Comparison of ENCODE assay signal across 8 mouse cellular contexts in genomic region chr17:24533099-24533992, GRCm38 (mm10). TPM values are rescaled to one million over a fixed set of nuclear protein-coding genes. Genes with fewer than 3 reads are reported as not detected.
DNase-seq lines count a peak whose midpoint lies in the region; ATAC-seq lines count a peak whose summit lies in the region.

No protein-coding gene starts in this region.

- DNase-seq in adrenal gland, adult 2 months: peak; percentile 92
- peak; percentile 93 for DNase-seq in embryo, embryonic 11 days
- DNase-seq in gastrocnemius, postnatal 14 days: peak; percentile 87
- peak; percentile 92 for DNase-seq in induced T-regulatory cell, adult 2 months (ENCODE audit: low read depth)
- DNase-seq in left cerebral cortex, postnatal 14 days (ENCODE audit: low spot score in 2 of 2): peak; percentile 82 to 87
- DNase-seq in right cerebral cortex, postnatal 14 days: peak; percentile 86
- peak; percentile 86 for DNase-seq in urinary bladder, postnatal 14 days (ENCODE audit: low spot score)

- intact Hi-C loops in gastrocnemius, postnatal 14 days (cut with DNase I; ENCODE audit: low total_unique reads): loop anchor here (5.0 kb wide), 1 partner anchor 119 kb away; the partner anchor contains the start of gene Slc9a3r2
- intact Hi-C loops in left cerebral cortex, postnatal 14 days (cut with DNase I): no loop called here

- peak; percentile 86 for ATAC-seq in megakaryocyte-erythroid progenitor cell, adult 5-6 weeks (replicated peaks; ENCODE audit: low FRiP score, low TSS enrichment, poor library complexity, severe bottlenecking)

RNA-seq across cellular contexts. Expression of gene Rab26, which starts 0.7 kb away (rescaled TPM):
- 1 to 10 TPM in 1 of 2 experiments, under 1 TPM in 1; 0.98 to 1.8 TPM for total RNA-seq in adrenal gland, adult 2 months (2021)
- 0.65 and 1.1 TPM in 2 replicates for polyA plus RNA-seq in adrenal gland, adult 2 months (2012; rRNA removed)
- total RNA-seq in gastrocnemius, postnatal 14 days (2021): under 1 TPM; 0.21 to 0.27 TPM
- total RNA-seq in left cerebral cortex, postnatal 14 days (2021): 10 to 100 TPM; 36.2 to 40.4 TPM
- not detected in 2 replicates for total RNA-seq in megakaryocyte-erythroid progenitor cell, adult 5-6 weeks (2014; fragmentation: Nextera tagmentation)
- 1.3 TPM in 1 of 2 replicates, not detected in the other for total RNA-seq in megakaryocyte-erythroid progenitor cell, adult 5-6 weeks (2017)

RNA-seq across cellular contexts. Expression of gene Traf7, which starts 5.6 kb away (rescaled TPM):
- total RNA-seq in adrenal gland, adult 2 months (2021): 100 to 1,000 TPM in 1 of 2 experiments, 10 to 100 TPM in 1; 91.4 to 105 TPM
- 152 and 167 TPM in 2 replicates for polyA plus RNA-seq in adrenal gland, adult 2 months (2012; rRNA removed)
- total RNA-seq in gastrocnemius, postnatal 14 days (2021): 10 to 100 TPM; 31.9 to 33.4 TPM
- total RNA-seq in left cerebral cortex, postnatal 14 days (2021): 10 to 100 TPM; 86.8 to 91.7 TPM
- total RNA-seq in megakaryocyte-erythroid progenitor cell, adult 5-6 weeks (2014; fragmentation: Nextera tagmentation): 111 and 143 TPM in 2 replicates
- total RNA-seq in megakaryocyte-erythroid progenitor cell, adult 5-6 weeks (2017): 66.3 and 84.8 TPM in 2 replicates

RNA-seq across cellular contexts. Expression of gene Pkd1, which starts 16.3 kb away (rescaled TPM):
- 10 to 100 TPM; 34.3 to 40.5 TPM for total RNA-seq in adrenal gland, adult 2 months (2021)
- polyA plus RNA-seq in adrenal gland, adult 2 months (2012; rRNA removed): 73.2 and 73.3 TPM in 2 replicates
- 10 to 100 TPM; 32.0 to 36.1 TPM for total RNA-seq in gastrocnemius, postnatal 14 days (2021)
- total RNA-seq in left cerebral cortex, postnatal 14 days (2021): 10 to 100 TPM; 68.6 to 78.7 TPM
- total RNA-seq in megakaryocyte-erythroid progenitor cell, adult 5-6 weeks (2014; fragmentation: Nextera tagmentation): 17.2 and 20.5 TPM in 2 replicates
- 4.6 and 5.4 TPM in 2 replicates for total RNA-seq in megakaryocyte-erythroid progenitor cell, adult 5-6 weeks (2017)

RNA-seq across cellular contexts. Expression of gene Caskin1, which starts 44.9 kb away (rescaled TPM):
- total RNA-seq in adrenal gland, adult 2 months (2021): 10 to 100 TPM; 19.4 to 28.7 TPM
- polyA plus RNA-seq in adrenal gland, adult 2 months (2012; rRNA removed): 47.0 and 47.7 TPM in 2 replicates
- total RNA-seq in gastrocnemius, postnatal 14 days (2021): under 1 TPM; 0.22 to 0.31 TPM
- total RNA-seq in left cerebral cortex, postnatal 14 days (2021): 100 to 1,000 TPM; 134 to 145 TPM
- total RNA-seq in megakaryocyte-erythroid progenitor cell, adult 5-6 weeks (2014; fragmentation: Nextera tagmentation): not detected in 2 replicates
- not detected in 2 replicates for total RNA-seq in megakaryocyte-erythroid progenitor cell, adult 5-6 weeks (2017)

RNA-seq across cellular contexts. Expression of gene Mlst8, which starts 54.5 kb away (rescaled TPM):
- 10 to 100 TPM; 25.6 to 26.0 TPM for total RNA-seq in adrenal gland, adult 2 months (2021)
- polyA plus RNA-seq in adrenal gland, adult 2 months (2012; rRNA removed): 44.5 and 61.7 TPM in 2 replicates
- total RNA-seq in gastrocnemius, postnatal 14 days (2021): 10 to 100 TPM; 10.7 to 11.6 TPM
- 10 to 100 TPM; 32.3 to 36.9 TPM for total RNA-seq in left cerebral cortex, postnatal 14 days (2021)
- 35.8 and 38.7 TPM in 2 replicates for total RNA-seq in megakaryocyte-erythroid progenitor cell, adult 5-6 weeks (2014; fragmentation: Nextera tagmentation)
- 17.2 and 36.1 TPM in 2 replicates for total RNA-seq in megakaryocyte-erythroid progenitor cell, adult 5-6 weeks (2017)

Comparison
In these comparisons a context has a peak if more than half of its experiments do, and no peak if none do; other contexts are left out.
1. Peak in every context shown above with its lines: DNase-seq and ATAC-seq.
2. RNA of gene Rab26, which starts 0.7 kb away (total RNA-seq): 36.2 to 40.4 TPM in left cerebral cortex, postnatal 14 days; 0.98 to 1.8 TPM in adrenal gland, adult 2 months, 1.3 TPM in megakaryocyte-erythroid progenitor cell, adult 5-6 weeks and 0.21 to 0.27 TPM in gastrocnemius, postnatal 14 days; every median in the first group is over 10 times any median in the second.